Mouse (Mus musculus): ENCODE measurements around the gene Tcp10c. TPM values are rescaled to one million over a fixed set of nuclear protein-coding genes. Genes with fewer than 3 reads are reported as not detected.
"Not testable (repeated sequence)": the region's sequence is repeated elsewhere in the genome, so short reads cannot be mapped to it uniquely, and the experiment has no call there.

Gene Tcp10c
- polyA plus RNA-seq, 1 experiment from 2014 or later, result not detected

DNA sequence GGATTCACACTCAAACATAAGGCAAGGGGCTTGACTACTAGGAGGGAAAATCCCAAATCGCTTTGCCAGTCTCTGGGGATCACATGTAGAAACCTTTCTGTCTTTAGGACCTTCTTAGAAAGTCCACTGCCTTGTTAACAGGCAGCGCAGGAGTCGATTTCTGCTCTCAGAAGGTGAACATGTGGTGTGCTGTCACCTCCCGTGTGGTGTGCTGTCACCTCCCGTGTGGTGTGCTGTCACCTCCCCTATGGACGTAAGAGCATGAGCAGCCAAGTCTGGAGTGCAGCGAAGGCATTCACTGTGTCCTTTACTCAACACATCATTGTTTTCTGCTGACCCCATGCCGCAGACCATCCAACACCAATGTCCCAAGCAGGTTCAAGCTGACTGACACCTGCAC is 1.1 kb upstream of the Tcp10c start:
- H3K36me3 ChIP-seq (replicated peaks); H3K4me1 ChIP-seq; H3K9ac ChIP-seq; ATAC-seq (ENCODE audit: low FRiP score); H3K4me2 ChIP-seq; H3K4me3 ChIP-seq (replicated peaks); H3K27ac ChIP-seq; H3K27me3 ChIP-seq: not testable (repeated sequence)
- H3K9me3 ChIP-seq, result peaks cover 34% of the 10 kb centered on the region
- WGBS, result 88% methylated on average over 8 of the region's 8 CpGs

DNA sequence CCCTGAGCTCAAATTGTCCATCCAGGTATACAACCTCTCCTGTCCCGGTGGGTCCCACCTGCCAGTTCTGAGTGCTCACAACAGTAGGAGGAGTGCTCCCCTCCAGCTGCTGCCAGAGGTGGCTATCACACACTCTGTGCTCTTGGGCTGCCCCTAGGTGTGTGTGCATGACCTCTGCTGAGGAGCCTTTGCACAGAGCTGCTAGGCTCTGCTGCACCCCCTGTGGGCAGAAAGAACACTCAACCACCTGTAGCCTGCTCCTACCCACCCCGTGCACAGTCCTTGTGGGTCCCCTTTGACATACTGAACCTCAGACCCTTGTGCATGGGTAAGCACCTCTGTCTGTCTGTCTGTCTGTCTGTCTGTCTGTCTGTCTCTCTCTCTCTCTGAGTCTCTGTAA is 8.1 kb downstream of the Tcp10c start:
- 85% methylated on average over 2 of the region's 2 CpGs for WGBS
- H3K9ac ChIP-seq; H3K4me1 ChIP-seq; H3K4me2 ChIP-seq; H3K27me3 ChIP-seq; H3K4me3 ChIP-seq (replicated peaks); H3K27ac ChIP-seq; H3K36me3 ChIP-seq (replicated peaks): not testable (repeated sequence)
- ATAC-seq (ENCODE audit: low FRiP score), result peak; percentile 44; the same call in 1 of the 2 replicates
- H3K9me3 ChIP-seq, result peaks cover 23% of the 10 kb centered on the region

DNA sequence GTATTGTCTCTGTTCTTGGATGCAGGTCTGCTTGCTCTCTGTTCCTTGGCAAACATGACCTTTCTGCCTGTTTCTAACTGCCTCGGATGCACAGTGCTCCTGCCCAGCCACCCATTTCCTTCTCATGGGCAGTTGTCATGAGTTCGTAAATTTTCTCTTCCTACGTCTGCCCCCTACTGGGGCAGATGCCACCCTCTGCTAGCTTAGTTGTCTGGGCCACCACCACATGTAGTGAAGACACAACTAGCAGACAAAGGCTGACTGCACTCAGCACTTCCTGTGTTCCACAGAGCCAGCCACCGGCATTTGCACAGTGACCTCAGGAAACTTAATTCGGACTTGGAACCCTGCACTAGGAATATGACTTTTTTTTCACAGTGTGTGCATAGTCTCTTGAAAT is 9.4 kb downstream of the Tcp10c start:
- 90% methylated on average over 5 of the region's 5 CpGs for WGBS
- H3K9me3 ChIP-seq, result peaks cover 26% of the 10 kb centered on the region
- not testable (repeated sequence) for ATAC-seq (ENCODE audit: low FRiP score)

DNA sequence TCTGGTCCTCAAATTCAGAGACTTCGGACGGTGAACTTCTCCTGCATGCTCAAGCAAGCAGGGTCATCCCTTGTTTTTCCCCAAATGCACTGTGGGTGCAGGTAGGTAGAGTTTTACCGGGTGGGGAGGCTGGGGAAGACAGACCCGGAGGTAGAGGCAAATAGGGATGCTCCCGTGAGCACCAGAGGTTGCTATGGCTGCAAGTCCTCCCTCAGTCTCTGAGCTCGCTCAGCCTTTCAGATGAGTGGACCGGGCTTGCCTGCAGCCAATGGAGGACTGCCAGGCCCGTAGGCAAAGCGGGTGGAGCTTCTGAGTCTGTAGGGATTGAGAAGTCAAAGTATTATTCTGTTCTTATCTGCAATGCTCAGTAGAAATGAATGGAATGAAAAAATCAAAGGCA is 9.8 kb downstream of the Tcp10c start:
- ATAC-seq (ENCODE audit: low FRiP score); H3K36me3 ChIP-seq (replicated peaks); H3K9ac ChIP-seq; H3K4me2 ChIP-seq; H3K4me1 ChIP-seq; H3K27ac ChIP-seq; H3K27me3 ChIP-seq; H3K4me3 ChIP-seq (replicated peaks): not testable (repeated sequence)
- peaks cover 28% of the 10 kb centered on the region for H3K9me3 ChIP-seq
- 87% methylated on average over 9 of the region's 9 CpGs for WGBS

More for the DNA sequence above, 9.4 kb downstream of the Tcp10c start:
- not testable (repeated sequence) for H3K36me3 ChIP-seq (replicated peaks); H3K4me3 ChIP-seq (replicated peaks); H3K27me3 ChIP-seq; H3K9ac ChIP-seq; H3K4me2 ChIP-seq; H3K4me1 ChIP-seq; H3K27ac ChIP-seq

DNA sequence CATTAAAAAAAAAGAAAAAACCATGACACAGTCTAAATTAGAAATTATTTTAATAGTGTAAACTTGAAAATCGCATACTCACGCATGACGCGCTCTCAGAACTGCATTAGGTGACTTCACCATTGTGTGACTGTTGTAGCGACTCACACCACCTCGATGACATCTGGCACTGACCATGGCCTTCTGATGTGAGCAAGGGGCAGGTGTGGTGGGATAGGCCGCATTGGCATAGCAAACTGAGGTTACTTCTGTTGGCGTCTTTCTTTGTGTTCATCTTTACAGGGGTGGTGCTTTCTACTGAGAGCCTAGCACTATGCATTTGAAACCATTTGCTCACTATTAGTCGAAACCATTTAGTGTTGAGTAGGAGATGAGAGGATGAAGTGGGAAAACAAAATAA is 12.8 kb downstream of the Tcp10c start:
- not testable (repeated sequence) for H3K4me2 ChIP-seq; H3K4me3 ChIP-seq (replicated peaks); H3K9ac ChIP-seq; H3K36me3 ChIP-seq (replicated peaks); H3K27ac ChIP-seq; H3K4me1 ChIP-seq; H3K27me3 ChIP-seq; ATAC-seq (ENCODE audit: low FRiP score)
- peaks cover 30% of the 10 kb centered on the region for H3K9me3 ChIP-seq
- whole genome bisulfite sequencing, result 91% methylated on average over 9 of the region's 9 CpGs

DNA sequence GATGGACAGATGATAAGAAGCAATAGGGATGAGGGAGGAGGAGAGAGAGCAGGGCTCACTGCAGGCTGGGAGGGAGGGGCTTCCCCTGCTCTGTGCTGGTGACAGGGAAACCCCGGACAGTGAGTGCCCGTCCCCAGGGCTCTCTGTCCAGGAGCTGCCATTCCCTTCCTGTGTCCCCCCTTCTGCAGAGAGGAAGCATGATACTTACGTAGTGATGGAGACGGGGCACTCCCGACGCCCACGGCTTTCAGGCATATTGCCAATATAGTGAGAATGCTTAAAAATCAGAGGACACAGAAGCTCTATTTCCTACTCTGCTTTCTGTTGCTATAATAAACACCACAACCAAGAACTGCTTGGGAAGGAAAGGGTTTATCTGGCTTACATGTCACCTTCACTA is 14.3 kb downstream of the Tcp10c start:
- H3K27me3 ChIP-seq; ATAC-seq (ENCODE audit: low FRiP score); H3K27ac ChIP-seq; H3K36me3 ChIP-seq (replicated peaks); H3K9ac ChIP-seq; H3K4me1 ChIP-seq; H3K4me3 ChIP-seq (replicated peaks); H3K4me2 ChIP-seq: not testable (repeated sequence)
- peaks cover 26% of the 10 kb centered on the region for H3K9me3 ChIP-seq
- WGBS, result 94% methylated on average over 7 of the region's 7 CpGs

DNA sequence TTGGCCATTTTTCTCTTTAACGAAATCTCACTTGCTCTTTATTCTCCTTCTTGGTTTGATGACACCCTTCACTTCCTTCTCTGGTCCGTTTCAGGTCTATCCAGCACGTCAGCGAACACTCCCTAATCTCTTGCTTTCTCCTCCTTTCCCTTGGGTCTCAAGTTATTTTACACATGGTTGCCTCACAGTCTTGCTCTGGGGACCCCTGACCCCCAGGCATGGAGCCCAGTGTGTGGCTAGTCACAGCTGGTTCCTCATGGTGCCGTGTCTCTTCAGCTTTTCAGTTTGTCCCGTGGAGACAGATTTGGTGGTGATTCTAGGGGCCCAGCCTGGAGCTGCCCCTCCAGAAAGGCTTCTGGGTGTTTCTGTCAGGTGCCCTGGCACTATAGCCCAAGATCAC is 16.4 kb downstream of the Tcp10c start:
- ATAC-seq (ENCODE audit: low FRiP score), result not testable (repeated sequence)
- 72% methylated on average over 6 of the region's 6 CpGs for WGBS

DNA sequence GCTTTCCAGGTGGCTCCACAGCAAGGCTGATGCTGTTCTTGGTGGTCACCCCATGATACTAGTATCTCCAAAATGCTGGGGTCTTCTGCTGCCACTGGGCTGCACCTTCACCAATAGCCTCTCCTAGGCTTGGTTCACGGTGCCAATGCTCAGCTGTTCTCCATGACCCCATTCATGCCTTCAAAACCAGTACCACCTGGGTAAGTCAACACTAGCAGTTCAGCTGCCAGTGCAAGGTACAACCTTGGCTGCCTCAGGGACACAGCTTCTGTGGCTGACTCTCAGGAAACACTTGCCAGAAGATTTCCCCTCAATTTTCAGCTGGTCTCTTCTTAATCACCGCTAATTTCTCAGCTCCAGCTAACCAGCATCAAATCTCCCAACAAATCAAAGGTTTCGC is 24.0 kb downstream of the Tcp10c start:
- ATAC-seq (ENCODE audit: low FRiP score); H3K9ac ChIP-seq; H3K4me1 ChIP-seq; H3K27ac ChIP-seq; H3K36me3 ChIP-seq (replicated peaks); H3K4me2 ChIP-seq; H3K27me3 ChIP-seq; H3K4me3 ChIP-seq (replicated peaks): not testable (repeated sequence)
- H3K9me3 ChIP-seq, result peaks cover 15% of the 10 kb centered on the region
- 87% methylated on average over 3 of the region's 3 CpGs for WGBS

More for the DNA sequence above, 16.4 kb downstream of the Tcp10c start:
- H3K36me3 ChIP-seq (replicated peaks); H3K4me2 ChIP-seq; H3K27me3 ChIP-seq; H3K4me1 ChIP-seq; H3K9ac ChIP-seq; H3K27ac ChIP-seq; H3K4me3 ChIP-seq (replicated peaks): not testable (repeated sequence)
- H3K9me3 ChIP-seq, result peaks cover 21% of the 10 kb centered on the region

DNA sequence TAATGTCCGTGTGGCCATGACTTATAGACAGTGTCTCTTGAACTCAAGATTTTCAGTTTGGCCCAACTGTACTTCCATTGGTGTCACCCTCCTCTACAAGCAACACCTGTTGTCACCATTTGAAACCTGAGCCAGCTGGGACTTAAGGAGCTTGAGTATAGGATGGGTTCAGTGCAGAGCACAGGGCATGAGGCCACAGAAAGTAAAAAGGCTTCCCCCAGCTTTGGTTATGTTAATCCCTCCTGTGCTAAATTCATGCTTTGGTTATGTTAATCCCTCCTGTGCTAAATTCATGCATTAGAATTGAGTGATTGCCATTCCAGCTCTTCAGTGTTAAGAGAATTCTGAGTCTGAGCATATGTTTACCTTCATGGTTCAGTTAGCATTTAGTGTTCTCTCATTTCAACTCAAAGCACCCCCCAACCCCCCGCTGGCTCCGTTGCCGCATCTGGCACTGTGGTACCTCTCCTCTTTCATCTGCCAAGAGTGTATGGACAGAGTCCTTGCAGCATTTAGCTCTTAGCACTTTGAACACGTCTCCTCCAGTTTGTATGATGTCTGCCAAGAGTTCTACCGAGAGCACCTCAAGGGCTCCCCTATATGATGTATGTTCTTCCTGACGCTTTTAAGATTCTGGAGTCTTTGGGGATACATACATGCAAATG is 25.7 kb downstream of the Tcp10c start:
- not testable (repeated sequence) for H3K4me2 ChIP-seq; H3K4me3 ChIP-seq (replicated peaks); H3K36me3 ChIP-seq (replicated peaks); H3K4me1 ChIP-seq; H3K9ac ChIP-seq; H3K27me3 ChIP-seq; H3K27ac ChIP-seq
- WGBS, result 69% methylated on average over 7 of the region's 7 CpGs
- ATAC-seq (ENCODE audit: low FRiP score), result 0 out of 2 replicates have a peak, but pooled peaks have one; percentile 18
- peaks cover 15% of the 10 kb centered on the region for H3K9me3 ChIP-seq

DNA sequence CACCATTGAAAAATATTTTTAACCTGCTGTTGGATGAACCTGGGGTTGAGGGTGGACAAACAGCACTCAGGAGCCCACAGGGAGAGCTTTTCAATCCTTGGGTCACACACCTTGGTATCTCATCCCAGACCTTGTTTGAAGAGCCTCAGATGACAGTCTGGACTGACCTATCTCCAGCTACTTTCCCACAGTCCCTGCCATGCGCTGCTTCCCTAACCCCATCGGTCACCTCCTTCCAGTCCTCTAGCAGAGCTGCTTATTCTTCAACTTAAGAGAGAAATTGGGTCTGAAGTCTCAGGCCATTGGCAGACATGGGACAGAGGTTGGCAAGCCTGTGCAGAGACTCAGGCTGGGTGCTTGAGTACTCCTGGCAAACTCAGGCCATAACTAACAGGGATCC is 26.9 kb downstream of the Tcp10c start:
- WGBS, result 97% methylated on average over 2 of the region's 2 CpGs
- H3K36me3 ChIP-seq (replicated peaks); ATAC-seq (ENCODE audit: low FRiP score): not testable (repeated sequence)

DNA sequence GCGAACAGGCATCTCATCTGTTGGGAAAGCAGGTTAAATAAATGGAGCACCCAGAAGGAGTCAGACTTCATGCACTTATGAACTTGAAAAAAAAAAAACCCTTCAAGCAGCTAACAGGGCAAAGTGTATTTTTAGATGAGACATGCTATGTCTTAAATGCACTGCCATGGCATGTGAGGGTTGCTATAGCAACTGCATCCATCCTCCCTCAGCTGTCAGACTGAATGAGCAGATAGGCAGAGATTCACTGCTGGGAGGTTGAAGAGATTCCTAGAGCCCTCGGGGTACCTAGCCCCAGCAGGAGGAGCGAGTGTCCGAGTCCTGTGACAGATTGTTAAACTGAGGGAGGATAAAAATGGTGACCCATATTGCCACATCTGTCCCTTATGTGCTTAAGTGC is 36.6 kb downstream of the Tcp10c start:
- H3K27ac ChIP-seq; ATAC-seq (ENCODE audit: low FRiP score); H3K36me3 ChIP-seq (replicated peaks); H3K4me1 ChIP-seq; H3K4me3 ChIP-seq (replicated peaks); H3K9ac ChIP-seq; H3K27me3 ChIP-seq; H3K4me2 ChIP-seq: not testable (repeated sequence)
- peaks cover 18% of the 10 kb centered on the region for H3K9me3 ChIP-seq
- 93% methylated on average over 1 of the region's 4 CpGs for WGBS

More for the DNA sequence above, 26.9 kb downstream of the Tcp10c start:
- not testable (repeated sequence) for H3K9ac ChIP-seq; H3K4me3 ChIP-seq (replicated peaks); H3K4me1 ChIP-seq; H3K4me2 ChIP-seq; H3K27me3 ChIP-seq; H3K27ac ChIP-seq
- peaks cover 15% of the 10 kb centered on the region for H3K9me3 ChIP-seq

DNA sequence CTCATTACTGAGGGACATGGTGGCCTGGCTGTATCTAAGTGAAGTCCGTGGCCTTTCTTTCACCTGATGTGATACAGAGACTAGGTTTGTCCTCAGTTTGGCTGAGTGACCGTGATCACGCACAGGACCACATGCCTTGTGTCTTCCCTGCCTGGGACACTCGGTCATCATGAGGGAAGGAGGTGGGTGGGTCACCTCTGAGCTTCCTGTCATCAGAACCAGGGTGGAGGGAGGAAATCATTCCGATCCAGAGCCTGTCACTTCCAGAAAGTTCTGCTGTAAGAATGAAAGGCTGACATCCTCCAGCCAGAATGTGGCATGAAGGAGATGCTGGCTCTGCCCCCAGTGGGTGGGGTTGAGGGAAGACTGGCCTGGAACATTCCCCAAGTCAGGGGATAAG is 45.6 kb downstream of the Tcp10c start:
- not testable (repeated sequence) for H3K27me3 ChIP-seq; H3K27ac ChIP-seq; H3K36me3 ChIP-seq (replicated peaks); H3K4me1 ChIP-seq; H3K4me2 ChIP-seq; H3K9ac ChIP-seq; H3K4me3 ChIP-seq (replicated peaks); ATAC-seq (ENCODE audit: low FRiP score)
- H3K9me3 ChIP-seq, result peaks cover 31% of the 10 kb centered on the region
- 90% methylated on average over 4 of the region's 5 CpGs for WGBS

DNA sequence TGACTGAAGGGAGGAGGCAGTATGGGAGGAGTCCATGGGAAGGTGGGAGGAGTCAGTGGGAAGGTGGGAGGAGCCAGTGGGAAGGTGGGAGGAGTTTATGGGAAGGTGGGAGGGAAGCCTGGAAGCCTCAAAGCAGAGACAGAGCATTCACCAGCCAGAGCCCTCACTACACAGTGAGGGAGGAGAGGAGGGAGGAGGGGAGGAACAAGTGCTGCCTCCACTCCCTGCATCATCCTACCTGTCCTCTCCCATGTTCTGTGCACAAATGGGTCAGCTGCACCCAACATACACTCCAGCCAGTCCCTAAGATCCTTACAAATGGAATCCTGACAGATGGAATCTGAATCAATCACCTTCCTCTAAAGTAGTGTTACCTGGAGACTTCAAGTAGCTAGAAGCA is 47.7 kb downstream of the Tcp10c start:
- not testable (repeated sequence) for H3K27me3 ChIP-seq; H3K36me3 ChIP-seq (replicated peaks); H3K4me2 ChIP-seq; H3K9ac ChIP-seq; H3K27ac ChIP-seq; H3K4me3 ChIP-seq (replicated peaks); H3K4me1 ChIP-seq
- ATAC-seq (ENCODE audit: low FRiP score), result 0 out of 2 replicates have a peak, but pooled peaks have one; percentile 11
- peaks cover 22% of the 10 kb centered on the region for H3K9me3 ChIP-seq

Measured in forebrain, embryonic 12.5 days (tissue).